Comparison of ENCODE assay signal across 23 mouse cellular contexts in the genomic region with DNA sequence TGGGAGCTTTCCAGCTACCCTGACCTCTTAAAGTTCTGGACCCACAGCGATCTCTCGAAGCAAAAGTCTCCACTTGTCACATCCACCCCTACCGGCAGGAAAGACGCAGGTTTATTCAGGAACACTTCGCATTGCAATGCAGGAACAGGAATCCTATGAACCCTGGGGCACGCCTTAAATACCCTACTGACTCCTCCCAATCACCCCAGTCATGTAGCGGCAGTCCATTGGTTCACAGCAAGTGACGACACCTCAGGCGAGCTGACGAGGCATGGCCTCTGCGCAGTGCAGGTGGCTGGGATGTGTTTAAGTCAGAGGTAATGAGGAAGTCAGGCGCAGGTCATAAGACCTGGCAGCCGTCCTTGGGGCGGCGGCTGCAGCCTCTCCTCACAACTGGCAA.
"Had no signal": no experiment of that assay in that cellular context is flagged by ENCODE, and none has a peak within 500 bp of the region (broad histone marks: within the 10 kb centered on the region; RNA-seq: fewer than 3 reads in every experiment).

No protein-coding gene starts in this region.

- H3K4me3 ChIP-seq: heart, embryonic 10.5 days; heart, embryonic 13.5 days; heart, embryonic 15.5 days; hindbrain, embryonic 13.5 days; hindbrain, embryonic 15.5 days; kidney, embryonic 15.5 days; limb, embryonic 13.5 days; limb, embryonic 15.5 days; liver, embryonic 12.5 days had no signal

- H3K4me1 ChIP-seq: heart, embryonic 10.5 days; heart, embryonic 13.5 days; heart, embryonic 15.5 days; hindbrain, embryonic 13.5 days; hindbrain, embryonic 15.5 days; kidney, embryonic 15.5 days; limb, embryonic 13.5 days; limb, embryonic 15.5 days; liver, embryonic 12.5 days had no signal

- H3K36me3 ChIP-seq: heart, embryonic 10.5 days; heart, embryonic 13.5 days; heart, embryonic 15.5 days; hindbrain, embryonic 13.5 days; hindbrain, embryonic 15.5 days; kidney, embryonic 15.5 days; limb, embryonic 13.5 days; limb, embryonic 15.5 days; liver, embryonic 12.5 days had no signal

- H3K27me3 ChIP-seq: heart, embryonic 13.5 days; heart, embryonic 15.5 days; hindbrain, embryonic 13.5 days; hindbrain, embryonic 15.5 days; kidney, embryonic 15.5 days; limb, embryonic 13.5 days; limb, embryonic 15.5 days; liver, embryonic 12.5 days had no signal

- DNase-seq: gastrocnemius, postnatal 14 days; gastrocnemius, postnatal 36 days; heart, adult 18-20 months; heart, postnatal 14 days; heart, postnatal 36 days; kidney, adult 11 months; kidney, adult 2 months; kidney, adult 9 months; kidney, postnatal 14 days; kidney, postnatal 36 days; layer of hippocampus, postnatal 36 days; left cerebral cortex, postnatal 4 days had no signal

- H3K27ac ChIP-seq: heart, embryonic 10.5 days; heart, embryonic 13.5 days; heart, embryonic 15.5 days; hindbrain, embryonic 13.5 days; hindbrain, embryonic 15.5 days; hindbrain, postnatal 0 days; kidney, embryonic 15.5 days; kidney, postnatal 0 days; limb, embryonic 13.5 days; limb, embryonic 15.5 days; liver, embryonic 12.5 days had no signal
